Mouse (Mus musculus) gastrocnemius, adult 2 months (tissue): Measurements from ENCODE around the gene Ifitm1. TPM values are rescaled to one million over a fixed set of nuclear protein-coding genes. Genes with fewer than 3 reads are reported as not detected.
A peak's percentile ranks its signal among the peaks of the same experiment; 100 is the strongest.

Experiments
- DNase-seq: peaks from one replicate; pipeline ENCODE4 v3.0.0; 2022
- H3K27ac ChIP-seq: fragments of 200-600 bp; 2 replicates; pipeline ENCODE4 v1.8.1; 2022; ENCODE audit warnings: mild to moderate bottlenecking
- H3K4me3 ChIP-seq: fragments of 200-600 bp; 2 replicates; pipeline ENCODE4 v1.8.1; 2022; ENCODE audit warnings: mild to moderate bottlenecking, moderate library complexity
- CTCF ChIP-seq: fragments of 200-600 bp; IDR thresholded peaks from 2 replicates; pipeline ENCODE4 v1.8.1; 2022; ENCODE audit warnings: antibody characterized with exemption, mild to moderate bottlenecking, moderate library complexity
- intact Hi-C: fragments of 180-260 bp; cut with DNase I; formaldehyde crosslinking; loops from one replicate; pipeline ENCODE4 v1.15.1; 2025
- long read RNA-seq, 2 experiments: library from polyadenylated mRNA; stranded (forward); transcript quantifications; one replicate each; pipeline ENCODE4 v2.0.0; 2021
- total RNA-seq, 2 experiments: library from RNA; stranded (reverse); gene quantifications; 2 replicates each; pipeline ENCODE4 v1.2.3; 2021

The Ifitm1 gene
- total RNA-seq: 1 to 10 TPM in 1 of 2 experiments, under 1 TPM in 1; 0.69 to 1.4 TPM
- long read RNA-seq, experiment 1, partial matches to known transcripts: 0 of 1 reads
- long read RNA-seq, experiment 1, other reads (novel, unspliced or antisense): 0 of 1 reads
- long read RNA-seq, experiment 2: 0 reads

- intact Hi-C loops: no loop called here
- Histone ChIP-seq H3K4me3 (no peak within 1 kb of the TSS), H3K27ac (no peak within 1 kb of the TSS)
- no peak for TF ChIP-seq CTCF
- DNase-seq: no peak
These were observed at the start of gene Ifitm1 for GRCm38 (mm10) chr7:140966921-140967320. TSS of gene Ifitm1 (plus strand) at chr7:140967221.

- Histone ChIP-seq H3K4me3 (no peak overlapping the region), H3K27ac (no peak overlapping the region)
- DNase-seq: no peak
- TF ChIP-seq CTCF: no peak
- intact Hi-C loops: no loop called here
These were observed 47.1 kb upstream of the Ifitm1 start for GRCm38 (mm10) chr7:140919911-140920310.

GRCm38 (mm10) chr7:140920418-140921029 lies 46.5 kb upstream of the Ifitm1 start, which contains the start of gene Nlrp6:
TSS of gene Nlrp6 (plus strand) at chr7:140920902.
- intact Hi-C loops: no loop called here
- Histone ChIP-seq H3K4me3 (no peak within 1 kb of the TSS), H3K27ac (no peak within 1 kb of the TSS)
- no peak for DNase-seq
- no peak for TF ChIP-seq CTCF

- intact Hi-C loops: no loop called here
These were observed 45.6 kb upstream of the Ifitm1 start for GRCm38 (mm10) chr7:140921225-140921975.

GRCm38 (mm10) chr7:140922398-140923069 lies 44.5 kb upstream of the Ifitm1 start:
- no peak overlapping the region for H3K27ac ChIP-seq
- H3K4me3 ChIP-seq: peak overlapping the region; percentile 62
- no peak for TF ChIP-seq CTCF
- peak; percentile 81 for DNase-seq
- intact Hi-C loops: no loop called here

More at GRCm38 (mm10) chr7:140921225-140921975, 45.6 kb upstream of the Ifitm1 start:
- no peak for TF ChIP-seq CTCF
- Histone ChIP-seq H3K4me3 (no peak overlapping the region), H3K27ac (no peak overlapping the region)
- no peak for DNase-seq

GRCm38 (mm10) chr7:140923070-140923775 lies 43.8 kb upstream of the Ifitm1 start:
- H3K27ac ChIP-seq: no peak overlapping the region
- no peak for DNase-seq
- TF ChIP-seq CTCF: no peak
- intact Hi-C loops: no loop called here
- H3K4me3 ChIP-seq: peak overlapping the region; percentile 62

GRCm38 (mm10) chr7:140927181-140927580 lies 39.8 kb upstream of the Ifitm1 start:
- no peak for DNase-seq
- TF ChIP-seq CTCF: no peak
- Histone ChIP-seq H3K27ac (no peak overlapping the region), H3K4me3 (no peak overlapping the region)
- intact Hi-C loops: no loop called here

- no peak for DNase-seq
- peak; percentile 17; the same call in 1 of the 2 replicates for TF ChIP-seq CTCF
- Histone ChIP-seq H3K27ac (no peak overlapping the region), H3K4me3 (no peak overlapping the region)
- intact Hi-C loops: no loop called here
These were observed 28.6 kb upstream of the Ifitm1 start for GRCm38 (mm10) chr7:140938436-140938835.

GRCm38 (mm10) chr7:140938896-140939295 lies 28.1 kb upstream of the Ifitm1 start:
- intact Hi-C loops: no loop called here
- Histone ChIP-seq H3K27ac (peak overlapping the region; percentile 97; the same call in 1 of the 2 replicates), H3K4me3 (no peak overlapping the region)
- TF ChIP-seq CTCF: no peak
- DNase-seq: no peak

GRCm38 (mm10) chr7:140939669-140940171 lies 27.3 kb upstream of the Ifitm1 start:
- peak; percentile 56 for DNase-seq
- no peak for TF ChIP-seq CTCF
- intact Hi-C loops: loop anchor here (2.0 kb wide), 1 partner anchor 71 kb away; the partner anchor contains the start of gene Ifitm3
- Histone ChIP-seq H3K4me3 (no peak overlapping the region), H3K27ac (peak overlapping the region; percentile 97)

- peak; percentile 91 for TF ChIP-seq CTCF
- DNase-seq: peak; percentile 92
- Histone ChIP-seq H3K4me3 (peak within 1 kb of the TSS; percentile 80), H3K27ac (peak within 1 kb of the TSS; percentile 97)
- intact Hi-C loops: loop anchor here (2.0 kb wide), 1 partner anchor 69 kb away; the partner anchor contains the start of gene Ifitm3
These were observed 25.6 kb upstream of the Ifitm1 start, which contains the start of gene Pgghg for GRCm38 (mm10) chr7:140941222-140942051. TSS of gene Pgghg (plus strand) at chr7:140941391.
